Mouse (Mus musculus) inflammation-experienced regulatory T-cells, adult 6 months (primary cell): ENCODE measurements around the gene Rit1. TPM values are rescaled to one million over a fixed set of nuclear protein-coding genes. Genes with fewer than 3 reads are reported as not detected.
"Not testable (repeated sequence)": the region's sequence is repeated elsewhere in the genome, so short reads cannot be mapped to it uniquely, and the experiment has no call there.

Experiments used
- ATAC-seq: one replicate; pipeline ENCODE4 v1.8.0; 2017
- polyA plus RNA-seq, 3 experiments: library from polyadenylated mRNA; unstranded; fragments of 100-300 nt; shearing (Covaris generic); gene quantifications; one replicate each; pipeline ENCODE4 v1.2.1; 2017

Gene Rit1
- polyA plus RNA-seq, 3 experiments from 2014 or later = 34.1 to 55.2 (median 40.3) TPM

DNA sequence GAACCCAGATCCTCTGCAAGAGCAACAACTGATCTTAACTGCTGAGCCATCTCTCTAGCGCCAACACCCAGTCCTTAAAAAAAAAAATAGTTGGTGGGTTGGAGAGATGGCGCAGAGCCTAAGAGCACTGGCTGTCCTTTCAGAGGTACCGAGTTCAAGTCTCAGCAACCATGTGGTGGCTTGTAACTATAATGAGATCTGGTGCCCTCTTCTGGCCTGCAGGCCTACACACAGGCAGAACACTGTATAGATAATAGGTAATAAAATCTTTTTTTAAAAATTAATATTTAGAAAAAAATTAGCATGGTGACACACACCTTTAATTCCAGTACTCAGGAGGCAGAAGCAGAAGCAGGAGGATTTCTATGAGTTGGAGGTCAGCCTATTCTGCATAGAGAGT, 23.5 kb downstream of the Rit1 start:
- ATAC-seq = no peak

DNA sequence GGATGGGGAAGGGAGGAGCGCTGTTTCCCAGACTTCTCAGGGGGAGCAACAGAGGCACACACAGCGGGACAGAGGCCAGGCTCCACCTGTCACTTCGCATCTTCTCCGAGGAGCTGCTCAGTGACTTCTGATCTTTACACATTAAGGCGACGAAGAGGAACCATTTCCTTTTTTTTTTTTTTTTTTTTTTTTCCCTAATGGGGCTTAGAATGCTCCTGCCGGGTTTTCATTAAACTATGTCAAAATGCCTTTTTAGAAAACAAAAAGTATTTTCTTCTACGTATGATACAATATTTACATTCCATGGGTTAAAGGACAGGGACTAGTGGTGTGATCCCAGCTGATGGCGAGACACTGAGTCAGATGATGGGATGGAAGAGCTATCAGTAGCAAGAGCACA, 28.9 kb downstream of the Rit1 start:
- ATAC-seq = no peak

DNA sequence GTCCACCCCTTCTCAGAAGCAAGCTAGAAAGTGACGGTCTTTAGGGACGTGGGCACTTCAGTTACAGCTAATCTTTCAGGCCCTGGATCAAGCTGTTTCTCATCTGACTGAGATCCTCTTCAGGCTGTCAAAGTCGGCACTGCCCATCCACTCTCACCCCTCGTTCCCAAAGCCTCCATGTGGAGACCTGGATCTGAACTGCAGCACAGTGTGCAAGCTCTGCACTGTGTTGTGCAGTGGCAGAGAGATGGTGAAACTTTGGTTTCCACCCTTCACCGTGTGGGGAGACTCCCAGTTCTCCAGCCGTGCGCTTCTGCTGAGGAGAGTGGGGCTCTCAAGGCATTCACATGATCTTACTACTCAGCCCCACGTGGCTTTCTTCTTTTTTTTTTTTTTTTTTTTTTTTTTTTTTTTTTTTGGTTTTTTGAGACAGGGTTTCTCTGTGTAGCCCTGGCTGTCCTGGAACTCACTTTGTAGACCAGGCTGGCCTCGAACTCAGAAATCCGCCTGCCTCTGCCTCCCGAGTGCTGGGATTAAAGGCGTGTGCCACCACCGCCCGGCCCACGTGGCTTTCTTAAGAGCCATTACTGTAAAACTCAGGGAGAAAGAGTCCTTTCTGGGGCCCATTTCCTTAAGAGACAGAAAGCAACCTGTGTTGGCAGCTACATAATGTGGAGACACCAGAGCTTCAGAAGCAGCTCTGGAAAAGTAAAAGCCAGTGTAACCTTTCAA, 29.7 kb downstream of the Rit1 start:
- ATAC-seq = no peak

DNA sequence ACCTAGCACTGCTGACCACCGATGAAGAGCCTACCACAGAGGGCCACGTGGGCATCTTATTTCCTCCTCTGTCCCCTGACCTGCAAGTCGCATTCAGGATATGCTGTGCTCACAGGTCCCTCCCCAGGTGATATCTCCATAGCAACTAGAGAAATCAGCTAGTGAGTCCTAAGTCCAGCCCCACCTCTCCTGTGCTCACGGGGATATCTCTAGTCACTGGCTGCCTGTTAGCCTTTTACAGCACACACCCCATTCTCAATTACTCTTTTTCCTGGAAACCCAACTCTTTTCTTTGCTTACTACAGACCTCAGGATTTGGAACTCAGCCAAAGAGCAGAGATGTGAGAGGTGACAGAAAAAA, 30.2 kb downstream of the Rit1 start:
- ATAC-seq = no peak

DNA sequence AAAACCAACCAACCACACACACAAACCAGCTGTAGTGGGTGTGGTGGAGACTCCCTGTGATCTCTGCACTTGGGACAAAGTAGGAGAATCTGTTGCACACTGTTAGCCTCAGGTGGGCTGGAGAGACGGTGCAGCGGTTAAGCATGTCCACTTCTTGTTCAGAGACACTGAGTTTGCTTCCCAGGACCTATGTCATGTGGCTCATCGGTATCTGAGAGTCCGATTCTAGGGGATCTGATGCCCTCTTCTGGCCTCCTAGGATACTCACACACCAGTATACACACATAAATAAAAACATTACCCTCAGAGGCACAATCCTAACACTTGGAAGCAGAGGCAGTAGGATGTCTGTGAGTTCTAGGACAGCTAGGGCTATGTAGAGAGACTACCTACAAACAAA, 37.6 kb downstream of the Rit1 start:
- ATAC-seq = no peak

DNA sequence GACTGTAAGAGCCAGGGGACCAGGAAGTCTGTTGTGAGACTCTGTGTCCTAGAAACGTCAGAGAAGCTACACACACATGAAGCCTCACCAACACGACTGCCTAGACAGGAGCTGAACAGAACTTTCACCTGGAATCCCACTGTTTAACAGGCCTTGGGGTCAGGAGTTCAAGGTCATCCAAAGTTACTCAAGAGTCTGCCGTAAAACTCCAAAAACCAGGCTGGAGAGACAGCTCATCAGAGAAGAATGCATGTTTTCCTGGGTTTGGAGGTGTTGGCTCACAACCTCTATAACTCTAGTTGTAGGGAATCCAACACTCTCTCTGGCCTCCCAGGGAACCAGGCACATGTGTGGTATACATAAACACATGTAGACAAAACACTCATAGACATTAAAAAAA, 38.9 kb downstream of the Rit1 start:
- no peak for ATAC-seq

DNA sequence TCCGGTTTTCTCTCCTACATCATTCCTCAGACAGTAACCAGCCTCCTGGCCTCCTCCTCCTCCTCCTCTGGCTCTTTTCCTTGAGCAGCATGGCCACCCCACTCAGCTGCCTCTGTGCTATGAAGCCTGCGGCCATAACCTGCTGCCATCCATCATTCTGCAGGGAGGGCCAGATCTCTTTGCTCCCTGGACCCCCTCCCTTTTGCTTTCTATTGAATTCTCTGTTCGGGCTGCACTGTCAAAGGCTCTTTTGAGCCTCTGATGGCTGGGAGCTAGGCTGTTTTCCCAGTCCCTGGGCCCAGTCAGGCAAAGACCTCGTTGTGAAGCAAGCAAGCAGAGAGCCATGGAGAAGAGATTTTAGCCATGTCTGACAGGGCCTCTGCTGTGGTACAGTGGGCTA, 39.6 kb downstream of the Rit1 start:
- no peak for ATAC-seq

DNA sequence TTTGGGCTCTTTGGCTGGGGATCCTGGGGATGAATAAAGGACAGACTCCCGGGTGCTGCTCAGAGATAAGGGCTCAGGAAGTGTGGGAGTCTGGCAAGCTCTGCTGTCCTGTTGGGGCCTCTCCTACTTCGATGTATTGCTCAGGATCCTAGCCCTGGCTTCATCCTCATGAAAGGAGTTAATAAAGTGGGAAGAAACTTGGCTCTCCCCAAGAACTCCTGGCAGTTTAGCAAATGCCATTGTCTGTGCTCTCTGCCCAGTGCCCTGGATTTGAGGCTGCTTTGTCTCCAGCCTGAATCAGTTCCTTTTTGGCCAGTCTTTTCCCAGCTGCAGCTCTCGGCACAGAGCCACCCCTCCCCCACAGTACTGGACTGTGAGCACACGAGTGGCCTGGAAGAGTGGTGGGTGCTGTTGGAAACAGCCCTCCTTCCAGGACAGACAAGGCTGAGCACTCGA, 41.4 kb downstream of the Rit1 start:
- no peak for ATAC-seq

GRCm38 (mm10) chr3:88761619-88762018, 45.0 kb downstream of the Rit1 start:
- no peak for ATAC-seq

GRCm38 (mm10) chr3:88762401-88762831, 45.8 kb downstream of the Rit1 start:
- no peak for ATAC-seq

- peak; percentile 50 for ATAC-seq
Observed at GRCm38 (mm10) chr3:88771189-88771940, 54.7 kb downstream of the Rit1 start.

- not testable (repeated sequence) for ATAC-seq
Observed at GRCm38 (mm10) chr3:88771941-88772280, 55.3 kb downstream of the Rit1 start.

DNA sequence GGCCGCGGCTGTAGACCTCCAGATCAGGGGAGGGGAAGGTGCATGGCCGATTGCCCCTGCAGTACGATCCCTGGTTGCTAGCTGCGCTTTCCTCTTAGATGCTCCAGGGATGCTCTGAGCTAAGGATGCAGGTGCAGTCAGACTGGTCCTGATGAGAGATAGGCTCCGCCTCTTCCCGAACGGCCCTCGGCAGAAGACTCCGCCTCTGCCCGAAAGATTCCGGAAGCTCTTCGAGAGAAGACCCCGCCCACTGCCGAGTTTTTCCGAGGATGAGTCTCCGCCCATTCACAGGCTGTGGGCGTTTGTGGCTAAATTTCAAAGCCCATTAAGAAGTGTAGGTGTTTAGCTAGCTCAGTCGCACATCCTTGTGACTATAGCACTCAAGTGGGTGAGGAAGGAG, 55.8 kb downstream of the Rit1 start:
- peak; percentile 70 for ATAC-seq

- ATAC-seq = not testable (repeated sequence)
Observed at GRCm38 (mm10) chr3:88773163-88773562, 56.5 kb downstream of the Rit1 start.

- peak; percentile 49 for ATAC-seq
Observed at GRCm38 (mm10) chr3:88774939-88775841, 58.6 kb downstream of the Rit1 start, which contains the start of gene Syt11. TSS of gene Syt11 (minus strand) at chr3:88775164.

Other genes with a start within 250 kb of the Rit1 start
- 1 to 10 TPM; 2.6 to 8.0 (median 4.0) TPM for gene Lmna, start 206.9 kb upstream of the Rit1 start, polyA plus RNA-seq
- under 1 TPM; 0.17 to 0.20 (median 0.18) TPM for gene Mex3a, start 184.4 kb upstream of the Rit1 start, polyA plus RNA-seq
- not detected for gene Rab25, start 168.5 kb upstream of the Rit1 start, polyA plus RNA-seq
- 100 to 1,000 TPM; 149 to 189 (median 187) TPM for gene Lamtor2, start 163.8 kb upstream of the Rit1 start, polyA plus RNA-seq
- gene Ubqln4, start 163.1 kb upstream of the Rit1 start, polyA plus RNA-seq = 10 to 100 TPM in 2 of 3 experiments, 1 to 10 TPM in 1; 9.8 to 15.5 (median 12.1) TPM
- gene Ssr2, start 141.0 kb upstream of the Rit1 start, polyA plus RNA-seq = 100 to 1,000 TPM; 131 to 197 (median 161) TPM
- gene Arhgef2, start 110.9 kb upstream of the Rit1 start, polyA plus RNA-seq = 10 to 100 TPM; 37.5 to 56.4 (median 46.5) TPM
- gene Rxfp4, start 63.7 kb upstream of the Rit1 start, polyA plus RNA-seq = not detected
- 10 to 100 TPM; 36.1 to 57.0 (median 47.9) TPM for gene Khdc4, start 31.0 kb upstream of the Rit1 start, polyA plus RNA-seq
- 100 to 1,000 TPM; 105 to 132 (median 111) TPM for gene Syt11, start 58.3 kb downstream of the Rit1 start, polyA plus RNA-seq
- 10 to 100 TPM; 13.5 to 17.9 (median 15.0) TPM for gene Gon4l, start 118.4 kb downstream of the Rit1 start, polyA plus RNA-seq
- 10 to 100 TPM; 23.3 to 29.4 (median 25.3) TPM for gene Msto1, start 197.2 kb downstream of the Rit1 start, polyA plus RNA-seq
- 10 to 100 TPM; 22.7 to 59.3 (median 41.7) TPM for gene Ash1l, start 233.8 kb downstream of the Rit1 start, polyA plus RNA-seq
- gene Dap3, start 234.3 kb downstream of the Rit1 start, polyA plus RNA-seq = 100 to 1,000 TPM; 104 to 154 (median 141) TPM